Mouse (Mus musculus): Measurements from ENCODE around the gene Pipox.

Pipox gene

GRCm38 (mm10) chr11:77893787-77894718 lies at the start of gene Pipox:
Pipox (minus strand) TSS chr11:77894096.
- peak; percentile 55 for DNase-seq (ENCODE audit: low read depth, low spot score)

GRCm38 (mm10) chr11:77942230-77942629 lies 48.3 kb upstream of the Pipox start:
- DNase-seq (ENCODE audit: low read depth, low spot score): peak; percentile 65

- DNase-seq (ENCODE audit: low read depth, low spot score): no peak
Observed at GRCm38 (mm10) chr11:77937649-77938410, 43.9 kb upstream of the Pipox start.

GRCm38 (mm10) chr11:77936846-77937245 lies 43.0 kb upstream of the Pipox start:
- DNase-seq (ENCODE audit: low read depth, low spot score): no peak

- DNase-seq (ENCODE audit: low read depth, low spot score): no peak
Observed at GRCm38 (mm10) chr11:77934568-77935311, 40.8 kb upstream of the Pipox start.

GRCm38 (mm10) chr11:77934111-77934521 lies 40.2 kb upstream of the Pipox start:
- no peak for DNase-seq (ENCODE audit: low read depth, low spot score)

GRCm38 (mm10) chr11:77932576-77932975 lies 38.7 kb upstream of the Pipox start:
- no peak for DNase-seq (ENCODE audit: low read depth, low spot score)

- no peak for DNase-seq (ENCODE audit: low read depth, low spot score)
Observed at GRCm38 (mm10) chr11:77931541-77932433, 37.9 kb upstream of the Pipox start.

- no peak for DNase-seq (ENCODE audit: low read depth, low spot score)
Observed at GRCm38 (mm10) chr11:77930751-77931540, 37.0 kb upstream of the Pipox start, which contains the start of gene Sez6. Sez6 (plus strand) TSS chr11:77930800.

- no peak for DNase-seq (ENCODE audit: low read depth, low spot score)
Observed at GRCm38 (mm10) chr11:77927837-77928236, 33.9 kb upstream of the Pipox start.

GRCm38 (mm10) chr11:77926666-77927065 lies 32.8 kb upstream of the Pipox start:
- DNase-seq (ENCODE audit: low read depth, low spot score): no peak

- DNase-seq (ENCODE audit: low read depth, low spot score): no peak
Observed at GRCm38 (mm10) chr11:77925836-77926657, 32.2 kb upstream of the Pipox start.

- no peak for DNase-seq (ENCODE audit: low read depth, low spot score)
Observed at GRCm38 (mm10) chr11:77923285-77923684, 29.4 kb upstream of the Pipox start.

GRCm38 (mm10) chr11:77917166-77917565 lies 23.3 kb upstream of the Pipox start:
- DNase-seq (ENCODE audit: low read depth, low spot score): no peak

- DNase-seq (ENCODE audit: low read depth, low spot score): no peak
Observed at GRCm38 (mm10) chr11:77916741-77917140, 22.8 kb upstream of the Pipox start.

- no peak for DNase-seq (ENCODE audit: low read depth, low spot score)
Observed at GRCm38 (mm10) chr11:77914598-77915260, 20.8 kb upstream of the Pipox start.

- no peak for DNase-seq (ENCODE audit: low read depth, low spot score)
Observed at GRCm38 (mm10) chr11:77913505-77913904, 19.6 kb upstream of the Pipox start.

GRCm38 (mm10) chr11:77909776-77910175 lies 15.9 kb upstream of the Pipox start:
- no peak for DNase-seq (ENCODE audit: low read depth, low spot score)
